Mouse (Mus musculus): ENCODE measurements around the gene Pagr1b.

DNA sequence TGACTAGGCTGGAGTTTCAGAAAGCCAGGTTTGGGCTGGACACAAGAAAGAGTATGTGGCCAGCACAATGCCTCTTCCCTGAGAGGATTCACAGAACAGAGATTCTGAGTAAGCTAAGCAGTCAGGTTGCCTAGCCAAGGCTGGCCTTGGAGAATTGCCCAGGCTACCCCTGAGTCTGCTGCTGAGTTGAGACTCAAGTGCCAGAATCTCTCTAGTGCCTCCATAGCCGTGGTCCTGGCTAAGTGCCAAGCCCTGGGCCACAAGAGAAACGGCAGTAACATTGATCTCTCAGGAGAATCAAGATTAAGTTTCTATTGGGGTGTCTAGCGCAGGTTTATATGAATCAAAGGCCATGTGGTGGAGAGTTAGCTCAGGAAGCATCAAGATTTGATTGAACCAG, 50.7 kb downstream of the Pagr1b start:
- TF ChIP-seq GATA1 (IDR thresholded peaks at IDR 0.05; ENCODE audit: low read length) (no peak), TAL1 (IDR thresholded peaks at IDR 0.05; ENCODE audit: low read length) (no peak)

All from erythroblast, embryonic 14.5 days (primary cell).